Mouse (Mus musculus) c-Kit-positive CD71-positive TER-119-negative erythroid progenitor cells, embryonic 14.5 days (primary cell): Measurements from ENCODE around the gene Lefty1.
"Not testable (repeated sequence)": the region's sequence is repeated elsewhere in the genome, so short reads cannot be mapped to it uniquely, and the experiment has no call there.

Source experiments
- DNase-seq: peaks from one replicate; pipeline ENCODE4 v3.0.0-alpha.2; 2013; ENCODE audit warnings: low read depth

Gene Lefty1

DNA sequence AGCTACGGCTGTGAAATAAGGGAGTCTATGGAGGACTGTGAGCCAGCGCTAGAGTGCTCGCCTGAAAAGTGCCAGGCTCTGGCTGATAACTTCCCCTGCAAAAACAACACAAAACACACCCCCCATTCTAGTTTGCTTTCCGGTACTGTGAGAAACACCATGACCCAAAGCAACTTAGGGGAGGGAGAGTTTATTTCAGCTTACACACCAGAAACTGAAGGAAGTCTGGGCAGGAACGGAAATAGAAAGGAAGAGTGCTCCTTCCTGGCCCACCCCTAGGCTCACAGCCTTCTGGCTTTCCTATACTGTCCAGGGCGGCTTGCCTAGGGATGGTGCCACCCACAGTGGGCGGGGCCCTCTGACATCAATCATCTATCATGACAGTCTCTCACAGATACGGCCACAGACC is 22.2 kb downstream of the Lefty1 start:
- peak; percentile 46 for DNase-seq

GRCm38 (mm10) chr1:180957989-180958388 is 23.2 kb downstream of the Lefty1 start:
- DNase-seq = no peak

- no peak for DNase-seq
These were observed 24.0 kb downstream of the Lefty1 start for GRCm38 (mm10) chr1:180958797-180959196.

GRCm38 (mm10) chr1:180965786-180966185 is 31.0 kb downstream of the Lefty1 start:
- no peak for DNase-seq

- no peak for DNase-seq
These were observed 31.7 kb downstream of the Lefty1 start for GRCm38 (mm10) chr1:180966542-180966941.

GRCm38 (mm10) chr1:180967261-180967660 is 32.4 kb downstream of the Lefty1 start:
- DNase-seq = no peak

GRCm38 (mm10) chr1:180972941-180973340 is 38.1 kb downstream of the Lefty1 start:
- no peak for DNase-seq

- DNase-seq = peak; percentile 52
These were observed 39.4 kb downstream of the Lefty1 start for GRCm38 (mm10) chr1:180974126-180974746.

DNA sequence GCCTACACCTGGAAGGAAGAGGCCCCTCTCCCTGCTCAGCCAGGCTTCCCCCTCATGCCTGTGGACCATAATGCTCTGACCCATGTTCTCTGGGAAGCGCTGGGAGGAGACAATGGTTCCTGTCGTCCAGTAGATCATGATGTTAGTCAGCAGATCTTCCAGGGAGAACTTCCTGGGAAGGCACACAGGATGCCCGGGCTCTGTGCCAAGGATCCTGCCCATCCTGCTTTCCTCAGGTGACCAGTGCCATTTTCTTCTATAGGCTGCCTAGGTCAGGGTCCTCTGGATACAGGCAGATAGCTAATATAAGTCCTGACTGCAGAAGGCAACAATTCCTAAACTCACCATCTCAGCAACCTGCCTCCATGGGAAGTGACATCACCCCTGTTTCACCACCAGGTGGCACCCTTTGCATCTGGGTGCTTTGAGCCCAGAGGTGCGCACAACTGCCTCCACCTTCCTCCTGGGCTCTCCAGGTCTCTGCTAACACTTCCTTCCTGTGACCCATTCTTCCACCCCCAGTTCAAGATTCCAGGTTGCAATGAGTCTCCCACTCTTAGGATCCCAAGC is 41.4 kb downstream of the Lefty1 start:
- DNase-seq = peak; percentile 54

DNA sequence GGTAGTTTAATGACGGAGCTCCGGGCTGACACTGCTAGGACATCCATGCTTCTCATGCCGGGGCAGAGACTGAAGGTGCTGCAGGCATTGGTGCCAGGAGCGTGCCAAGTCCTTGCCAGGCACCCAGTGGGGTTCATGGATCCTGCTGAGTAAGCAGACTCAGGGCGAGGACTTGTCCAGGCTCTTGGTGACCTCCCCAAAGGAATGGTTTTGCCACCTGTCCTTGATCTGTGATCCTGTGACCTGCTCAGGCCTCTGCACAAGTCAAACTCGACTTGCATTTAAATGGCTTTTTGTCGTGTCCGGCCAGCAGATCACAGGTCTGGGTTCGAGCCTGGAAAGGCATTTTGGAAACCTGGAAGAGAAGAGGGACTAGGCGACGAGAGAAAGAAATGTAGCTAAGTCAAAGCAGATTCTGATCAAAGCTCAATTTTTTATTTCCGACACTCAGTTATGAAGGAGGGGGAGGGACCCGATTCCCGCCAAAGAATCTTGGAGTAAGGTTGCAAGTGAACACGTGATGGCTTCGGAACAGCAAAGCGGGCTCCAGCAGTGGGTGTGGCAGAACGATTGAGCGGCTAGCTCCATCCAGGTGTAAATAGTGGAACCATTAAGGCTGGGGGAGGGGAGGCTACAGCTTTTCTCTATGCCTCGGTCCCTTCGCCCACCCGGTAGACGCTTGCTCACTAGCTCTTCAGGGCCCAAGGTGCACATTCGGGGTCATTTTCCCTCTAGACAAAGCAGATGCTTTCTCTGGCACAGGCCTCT is 44.8 kb downstream of the Lefty1 start:
- DNase-seq = no peak

GRCm38 (mm10) chr1:180980464-180980863 is 45.6 kb downstream of the Lefty1 start:
- DNase-seq = no peak

- not testable (repeated sequence) for DNase-seq
These were observed 46.6 kb downstream of the Lefty1 start for GRCm38 (mm10) chr1:180981298-180982046.

DNA sequence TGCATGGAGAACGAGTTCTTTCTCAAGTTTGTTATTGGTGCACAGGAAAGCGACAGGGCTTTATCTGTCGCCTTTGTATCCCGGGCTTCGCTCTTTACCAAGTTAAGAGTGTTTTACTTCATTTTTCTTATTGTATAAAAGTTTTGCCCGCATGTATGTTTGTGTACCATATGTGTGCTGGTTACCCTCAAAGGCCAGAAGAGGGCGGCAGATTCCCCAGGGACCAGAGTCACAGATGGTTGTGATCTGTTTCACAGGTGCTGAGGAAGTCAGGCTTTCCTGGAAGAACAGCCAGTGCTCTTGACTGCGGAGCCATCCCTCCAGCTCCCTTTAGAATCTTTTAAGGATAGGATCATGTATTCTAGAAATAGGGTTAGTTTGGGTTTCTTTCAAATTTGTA is 51.9 kb downstream of the Lefty1 start:
- DNase-seq = no peak

- DNase-seq = peak; percentile 66
These were observed 52.9 kb downstream of the Lefty1 start for GRCm38 (mm10) chr1:180987759-180988158.
